Mouse (Mus musculus): Measurements from ENCODE around the gene Mapkapk5. TPM values are rescaled to one million over a fixed set of nuclear protein-coding genes. Genes with fewer than 3 reads are reported as not detected.
"Not testable (repeated sequence)": the region's sequence is repeated elsewhere in the genome, so short reads cannot be mapped to it uniquely, and the experiment has no call there.

Gene Mapkapk5
- polyA plus RNA-seq, 1 experiment from 2014 or later: 51.8 TPM

- no peak for ATAC-seq (ENCODE audit: insufficient number of reproducible peaks, insufficient read depth, low FRiP score, low TSS enrichment, low read depth)
- Histone ChIP-seq H3K27ac (no peak overlapping the region), H3K36me3 (peaks cover 86% of the 10 kb centered on the region), H3K27me3 (no peaks in the 10 kb centered on the region), H3K9me3 (no peaks in the 10 kb centered on the region), H3K4me3 (replicated peaks) (no peak overlapping the region), H3K9ac (replicated peaks) (no peak overlapping the region), H3K4me1 (replicated peaks) (no peaks in the 10 kb centered on the region), H3K4me2 (no peak overlapping the region)
- WGBS: 82% methylated on average over 8 of the region's 8 CpGs
These were observed 18.7 kb downstream of the Mapkapk5 start for GRCm38 (mm10) chr5:121526961-121527360.

GRCm38 (mm10) chr5:121526526-121526925, 19.2 kb downstream of the Mapkapk5 start:
- Histone ChIP-seq H3K27ac (no peak overlapping the region), H3K27me3 (no peaks in the 10 kb centered on the region), H3K9me3 (no peaks in the 10 kb centered on the region), H3K4me1 (replicated peaks) (no peaks in the 10 kb centered on the region), H3K4me2 (no peak overlapping the region), H3K36me3 (peaks cover 86% of the 10 kb centered on the region), H3K4me3 (replicated peaks) (no peak overlapping the region), H3K9ac (replicated peaks) (no peak overlapping the region)
- ATAC-seq (ENCODE audit: insufficient number of reproducible peaks, insufficient read depth, low FRiP score, low TSS enrichment, low read depth): no peak
- WGBS: 88% methylated on average over 7 of the region's 7 CpGs

- no peaks in the 10 kb centered on the region for H3K9me3 ChIP-seq
- H3K36me3 ChIP-seq: peaks cover 86% of the 10 kb centered on the region
- ATAC-seq (ENCODE audit: insufficient number of reproducible peaks, insufficient read depth, low FRiP score, low TSS enrichment, low read depth): no peak
- no peak overlapping the region for H3K4me2 ChIP-seq
- H3K4me1 ChIP-seq (replicated peaks): no peaks in the 10 kb centered on the region
- WGBS: 85% methylated on average over 14 of the region's 14 CpGs
- H3K4me3 ChIP-seq (replicated peaks): no peak overlapping the region
- H3K27ac ChIP-seq: no peak overlapping the region
- H3K27me3 ChIP-seq: no peaks in the 10 kb centered on the region
- H3K9ac ChIP-seq (replicated peaks): no peak overlapping the region
These were observed 19.8 kb downstream of the Mapkapk5 start for GRCm38 (mm10) chr5:121525774-121526450.

- not testable (repeated sequence) for H3K4me1 ChIP-seq (replicated peaks); H3K4me2 ChIP-seq; H3K27me3 ChIP-seq; ATAC-seq (ENCODE audit: insufficient number of reproducible peaks, insufficient read depth, low FRiP score, low TSS enrichment, low read depth); H3K9ac ChIP-seq (replicated peaks); H3K9me3 ChIP-seq; H3K27ac ChIP-seq; H3K4me3 ChIP-seq (replicated peaks)
- 95% methylated on average over 11 of the region's 17 CpGs for WGBS
- H3K36me3 ChIP-seq: peaks cover 56% of the 10 kb centered on the region
These were observed 25.9 kb downstream of the Mapkapk5 start for GRCm38 (mm10) chr5:121519758-121520157.

GRCm38 (mm10) chr5:121518983-121519382, 26.7 kb downstream of the Mapkapk5 start:
- Histone ChIP-seq H3K9me3 (no peaks in the 10 kb centered on the region), H3K9ac (replicated peaks) (no peak overlapping the region), H3K4me3 (replicated peaks) (no peak overlapping the region), H3K4me2 (no peak overlapping the region), H3K27ac (no peak overlapping the region), H3K36me3 (peaks cover 48% of the 10 kb centered on the region), H3K4me1 (replicated peaks) (no peaks in the 10 kb centered on the region), H3K27me3 (no peaks in the 10 kb centered on the region)
- 92% methylated on average over 9 of the region's 9 CpGs for WGBS
- ATAC-seq (ENCODE audit: insufficient number of reproducible peaks, insufficient read depth, low FRiP score, low TSS enrichment, low read depth): no peak

- Histone ChIP-seq H3K9me3 (no peaks in the 10 kb centered on the region), H3K9ac (replicated peaks) (no peak overlapping the region), H3K4me2 (no peak overlapping the region), H3K36me3 (no peaks in the 10 kb centered on the region), H3K27ac (no peak overlapping the region), H3K27me3 (no peaks in the 10 kb centered on the region), H3K4me1 (replicated peaks) (no peaks in the 10 kb centered on the region), H3K4me3 (replicated peaks) (no peak overlapping the region)
- no peak for ATAC-seq (ENCODE audit: insufficient number of reproducible peaks, insufficient read depth, low FRiP score, low TSS enrichment, low read depth)
- WGBS: 85% methylated on average over 7 of the region's 7 CpGs
These were observed 35.7 kb downstream of the Mapkapk5 start for GRCm38 (mm10) chr5:121510009-121510408.

GRCm38 (mm10) chr5:121506846-121507245, 38.9 kb downstream of the Mapkapk5 start:
- Histone ChIP-seq H3K4me3 (replicated peaks) (no peak overlapping the region), H3K27me3 (no peaks in the 10 kb centered on the region), H3K27ac (no peak overlapping the region), H3K4me2 (no peak overlapping the region), H3K9me3 (no peaks in the 10 kb centered on the region), H3K9ac (replicated peaks) (no peak overlapping the region), H3K4me1 (replicated peaks) (no peaks in the 10 kb centered on the region), H3K36me3 (no peaks in the 10 kb centered on the region)
- 89% methylated on average over 1 of the region's 1 CpGs for WGBS
- no peak for ATAC-seq (ENCODE audit: insufficient number of reproducible peaks, insufficient read depth, low FRiP score, low TSS enrichment, low read depth)

- Histone ChIP-seq H3K4me3 (replicated peaks) (no peak within 1 kb of the TSS), H3K27me3 (no peaks in the 10 kb centered on the region), H3K9ac (replicated peaks) (no peak within 1 kb of the TSS), H3K4me2 (no peak within 1 kb of the TSS), H3K36me3 (no peaks in the 10 kb centered on the region), H3K9me3 (no peaks in the 10 kb centered on the region), H3K4me1 (replicated peaks) (no peaks in the 10 kb centered on the region), H3K27ac (no peak within 1 kb of the TSS)
- whole genome bisulfite sequencing: 76% methylated on average over 3 of the region's 3 CpGs
- ATAC-seq (ENCODE audit: insufficient number of reproducible peaks, insufficient read depth, low FRiP score, low TSS enrichment, low read depth): no peak
These were observed 42.5 kb downstream of the Mapkapk5 start, which contains the start of gene Adam1b for GRCm38 (mm10) chr5:121503231-121503630. Gene Adam1b, minus strand, starts transcription at chr5:121503435.

GRCm38 (mm10) chr5:121501424-121501996, 44.2 kb downstream of the Mapkapk5 start:
- WGBS: 72% methylated on average over 11 of the region's 17 CpGs
- not testable (repeated sequence) for ATAC-seq (ENCODE audit: insufficient number of reproducible peaks, insufficient read depth, low FRiP score, low TSS enrichment, low read depth); H3K9me3 ChIP-seq

GRCm38 (mm10) chr5:121500719-121501118, 45.0 kb downstream of the Mapkapk5 start:
- no peak overlapping the region for H3K27ac ChIP-seq
- no peaks in the 10 kb centered on the region for H3K4me1 ChIP-seq (replicated peaks)
- H3K4me3 ChIP-seq (replicated peaks): no peak overlapping the region
- H3K9me3 ChIP-seq: no peaks in the 10 kb centered on the region
- no peak for ATAC-seq (ENCODE audit: insufficient number of reproducible peaks, insufficient read depth, low FRiP score, low TSS enrichment, low read depth)
- no peak overlapping the region for H3K4me2 ChIP-seq
- H3K36me3 ChIP-seq: no peaks in the 10 kb centered on the region
- WGBS: 68% methylated on average over 7 of the region's 7 CpGs
- H3K9ac ChIP-seq (replicated peaks): no peak overlapping the region
- no peaks in the 10 kb centered on the region for H3K27me3 ChIP-seq

More at GRCm38 (mm10) chr5:121501424-121501996, 44.2 kb downstream of the Mapkapk5 start:
- H3K27ac ChIP-seq; H3K27me3 ChIP-seq; H3K4me1 ChIP-seq (replicated peaks); H3K9ac ChIP-seq (replicated peaks); H3K4me2 ChIP-seq; H3K36me3 ChIP-seq; H3K4me3 ChIP-seq (replicated peaks): not testable (repeated sequence)

- no peaks in the 10 kb centered on the region for H3K36me3 ChIP-seq
- H3K9ac ChIP-seq (replicated peaks): no peak overlapping the region
- ATAC-seq (ENCODE audit: insufficient number of reproducible peaks, insufficient read depth, low FRiP score, low TSS enrichment, low read depth): no peak
- H3K27ac ChIP-seq: no peak overlapping the region
- H3K27me3 ChIP-seq: no peaks in the 10 kb centered on the region
- H3K4me2 ChIP-seq: no peak overlapping the region
- H3K4me3 ChIP-seq (replicated peaks): no peak overlapping the region
- H3K4me1 ChIP-seq (replicated peaks): no peaks in the 10 kb centered on the region
- WGBS: 72% methylated on average over 8 of the region's 8 CpGs
- no peaks in the 10 kb centered on the region for H3K9me3 ChIP-seq
These were observed 52.4 kb downstream of the Mapkapk5 start for GRCm38 (mm10) chr5:121493305-121493704.

GRCm38 (mm10) chr5:121484801-121485200, 60.9 kb downstream of the Mapkapk5 start:
- no peak overlapping the region for H3K9ac ChIP-seq (replicated peaks)
- ATAC-seq (ENCODE audit: insufficient number of reproducible peaks, insufficient read depth, low FRiP score, low TSS enrichment, low read depth): no peak
- no peaks in the 10 kb centered on the region for H3K27me3 ChIP-seq
- H3K4me3 ChIP-seq (replicated peaks): no peak overlapping the region
- no peaks in the 10 kb centered on the region for H3K36me3 ChIP-seq
- no peaks in the 10 kb centered on the region for H3K9me3 ChIP-seq
- 87% methylated on average over 5 of the region's 5 CpGs for WGBS
- no peak overlapping the region for H3K27ac ChIP-seq
- H3K4me2 ChIP-seq: no peak overlapping the region
- no peaks in the 10 kb centered on the region for H3K4me1 ChIP-seq (replicated peaks)
